Mouse (Mus musculus) granulocyte monocyte progenitor cell, adult 5-6 weeks (primary cell): ENCODE results near the gene Galnt4. TPM values are rescaled to one million over a fixed set of nuclear protein-coding genes. Genes with fewer than 3 reads are reported as not detected.

Source experiments
- ATAC-seq: replicated peaks from 2 replicates; pipeline ENCODE4 v1.8.0; 2016; ENCODE audit warnings: mild to moderate bottlenecking, moderate TSS enrichment, inconsistent platforms; ENCODE audit not compliant: poor library complexity, severe bottlenecking
- total RNA-seq, 2 experiments: library from RNA; stranded (forward) in 1 of 2; stranded (reverse) in 1 of 2; fragments of 200-712, 200-1000 nt in 1 of 2; fragments of >200 nt in 1 of 2; fragmentation: Nextera tagmentation in 1 of 2; gene quantifications; 2 replicates each; pipeline ENCODE4 v1.2.3; 2014 to 2017

Gene Galnt4
- total RNA-seq, 2 experiments from 2014 or later, result 6.5 to 14.5 TPM

GRCm38 (mm10) chr10:99151580-99151979 is 43.6 kb downstream of the Galnt4 start:
- no peak for ATAC-seq

- ATAC-seq, result peak; percentile 79
Observed at GRCm38 (mm10) chr10:99152063-99152462, 44.1 kb downstream of the Galnt4 start.

GRCm38 (mm10) chr10:99154635-99155034 is 46.7 kb downstream of the Galnt4 start:
- no peak for ATAC-seq

GRCm38 (mm10) chr10:99156808-99157207 is 48.8 kb downstream of the Galnt4 start:
- ATAC-seq, result peak; percentile 54

GRCm38 (mm10) chr10:99157697-99158096 is 49.7 kb downstream of the Galnt4 start:
- peak; percentile 90 for ATAC-seq

- ATAC-seq, result peak; percentile 81
Observed at GRCm38 (mm10) chr10:99161987-99162582, 54.1 kb downstream of the Galnt4 start.

Other genes starting within 250 kb of the Galnt4 start
- 32.1 and 40.7 TPM in 2 replicates for gene Atp2b1, start 193.8 kb upstream of the Galnt4 start, total RNA-seq (2014; fragmentation: Nextera tagmentation)
- gene Atp2b1, start 193.8 kb upstream of the Galnt4 start, total RNA-seq (2017), result 54.3 and 61.8 TPM in 2 replicates
- 42.6 and 55.4 TPM in 2 replicates for gene Poc1b, start 1.1 kb upstream of the Galnt4 start, total RNA-seq (2014; fragmentation: Nextera tagmentation)
- 13.4 and 14.6 TPM in 2 replicates for gene Poc1b, start 1.1 kb upstream of the Galnt4 start, total RNA-seq (2017)
- 0.49 TPM in 1 of 2 replicates, not detected in the other for gene Phxr2, start 18.2 kb downstream of the Galnt4 start, total RNA-seq (2014; fragmentation: Nextera tagmentation)
- not detected in 2 replicates for gene Phxr2, start 18.2 kb downstream of the Galnt4 start, total RNA-seq (2017)
- 11.6 and 12.2 TPM in 2 replicates for gene Dusp6, start 155.1 kb downstream of the Galnt4 start, total RNA-seq (2014; fragmentation: Nextera tagmentation)
- 20.0 and 26.9 TPM in 2 replicates for gene Dusp6, start 155.1 kb downstream of the Galnt4 start, total RNA-seq (2017)